Mouse (Mus musculus) ES-E14 (cell line): ENCODE results near the gene 1700047I17Rik2.
"Not testable (repeated sequence)": the region's sequence is repeated elsewhere in the genome, so short reads cannot be mapped to it uniquely, and the experiment has no call there.

Experiments used
- CHD2 ChIP-seq: IDR thresholded peaks from 2 replicates; pipeline ENCODE4 v1.6.1; 2014; ENCODE audit warnings: mild to moderate bottlenecking, low read depth, low read length, inconsistent platforms
- HCFC1 ChIP-seq: IDR thresholded peaks from 2 replicates; pipeline ENCODE4 v1.6.1; 2012; ENCODE audit warnings: low read length, inconsistent platforms, borderline replicate concordance; ENCODE audit not compliant: insufficient read depth

DNA sequence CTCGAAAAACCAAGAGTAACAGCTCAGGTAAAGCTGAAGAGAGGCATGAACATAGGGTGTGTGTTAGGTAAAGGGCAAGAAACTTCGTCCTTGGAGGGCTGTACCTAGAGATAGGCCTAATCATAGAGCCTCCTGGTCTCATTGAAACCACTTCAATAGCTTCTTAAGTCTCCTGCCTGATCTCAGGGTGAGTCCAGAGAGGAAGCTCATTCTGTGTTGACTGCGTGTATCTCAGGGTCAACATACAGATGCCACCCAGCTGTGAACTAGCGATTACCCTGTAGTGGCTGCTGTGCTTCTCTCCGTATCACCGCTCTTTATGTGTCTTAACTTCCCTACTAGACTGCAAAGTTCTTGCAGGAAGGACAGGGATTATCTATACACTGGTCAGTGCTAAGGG is 13.6 kb downstream of the 1700047I17Rik2 start:
- TF ChIP-seq HCFC1, CHD2: not testable (repeated sequence)
